9 mouse cellular contexts compared by ENCODE assay signal in genomic region chr7:141293852-141294471, GRCm38 (mm10). TPM values are rescaled to one million over a fixed set of nuclear protein-coding genes. Genes with fewer than 3 reads are reported as not detected.
DNase-seq lines count a peak whose midpoint lies in the region; ATAC-seq and TF ChIP-seq lines count a peak whose summit lies in the region.
"Had no signal": no experiment of that assay in that cellular context is flagged by ENCODE, and none has a peak within 500 bp of the region (broad histone marks: within the 10 kb centered on the region; RNA-seq: fewer than 3 reads in every experiment).

No protein-coding gene starts in this region.

- H3K27me3 ChIP-seq in kidney, embryonic 16.5 days (ENCODE audit: insufficient read depth, low read length), result peaks cover 47% of the 10 kb centered on the region
- peaks cover 54% of the 10 kb centered on the region for H3K27me3 ChIP-seq in heart, postnatal 0 days (ENCODE audit: control insufficient read depth, insufficient read depth, low read length)
- H3K27me3 ChIP-seq in liver, embryonic 13.5 days, result peaks cover 73% of the 10 kb centered on the region
- H3K27me3 ChIP-seq in neural tube, embryonic 12.5 days (replicated peaks), result peaks cover 59% of the 10 kb centered on the region

- no peak for TF ChIP-seq CTCF in heart, postnatal 0 days (IDR thresholded peaks at IDR 0.05; ENCODE audit: low read depth)

- peak; percentile 53; the same call in 1 of the 2 replicates for ATAC-seq in kidney, embryonic 16.5 days (ENCODE audit: low FRiP score, low TSS enrichment)
- ATAC-seq in heart, postnatal 0 days (ENCODE audit: insufficient read depth, low read depth), result no peak
- no peak for ATAC-seq in liver, embryonic 13.5 days (ENCODE audit: low read depth)
- ATAC-seq in neural tube, embryonic 12.5 days (ENCODE audit: low FRiP score, low read depth), result peak; percentile 42; the same call in 1 of the 2 replicates
- no peak for ATAC-seq in inflammation-experienced regulatory T-cells, adult 6 months

- H3K36me3 ChIP-seq in kidney, embryonic 16.5 days (ENCODE audit: insufficient read depth, low read length), result no peaks in the 10 kb centered on the region; the same call in 1 of the 2 replicates
- H3K36me3 ChIP-seq in heart, postnatal 0 days (replicated peaks; ENCODE audit: control insufficient read depth, insufficient read depth, low read length), result peaks cover 11% of the 10 kb centered on the region
- peaks cover 12% of the 10 kb centered on the region for H3K36me3 ChIP-seq in liver, embryonic 13.5 days
- H3K36me3 ChIP-seq in neural tube, embryonic 12.5 days, result peaks cover 14% of the 10 kb centered on the region

- H3K4me1 ChIP-seq in kidney, embryonic 16.5 days (ENCODE audit: insufficient read depth, low read length), result peaks cover 15% of the 10 kb centered on the region
- peaks cover 15% of the 10 kb centered on the region for H3K4me1 ChIP-seq in heart, postnatal 0 days (ENCODE audit: control insufficient read depth, insufficient read depth)
- H3K4me1 ChIP-seq in liver, embryonic 13.5 days (replicated peaks), result peaks cover 29% of the 10 kb centered on the region
- H3K4me1 ChIP-seq in neural tube, embryonic 12.5 days, result peaks cover 31% of the 10 kb centered on the region

- no peak for DNase-seq in kidney, adult 9 months
- peak; percentile 72 for DNase-seq in embryo, embryonic 10 days (ENCODE audit: low spot score)
- no peak for DNase-seq in heart, postnatal 0 days (ENCODE audit: low spot score)
- no peak for DNase-seq in liver, embryonic 13.5 days
- DNase-seq in layer of hippocampus, postnatal 14 days (ENCODE audit: low spot score in 2 of 2), result no peak

- no peaks in the 10 kb centered on the region for H3K9me3 ChIP-seq in kidney, embryonic 16.5 days (ENCODE audit: low read length)
- no peaks in the 10 kb centered on the region for H3K9me3 ChIP-seq in heart, postnatal 0 days (replicated peaks; ENCODE audit: control insufficient read depth, low read length)
- no peaks in the 10 kb centered on the region for H3K9me3 ChIP-seq in liver, embryonic 13.5 days (replicated peaks)
- no peaks in the 10 kb centered on the region for H3K9me3 ChIP-seq in neural tube, embryonic 12.5 days

- peak overlapping the region; percentile 60 for H3K9ac ChIP-seq in kidney, embryonic 16.5 days (replicated peaks; ENCODE audit: low read length)
- H3K9ac ChIP-seq in heart, postnatal 0 days (replicated peaks; ENCODE audit: low read depth, low read length), result no peak overlapping the region; the same call in 1 of the 2 replicates
- H3K9ac ChIP-seq in liver, embryonic 13.5 days, result 0 out of 2 replicates have a peak overlapping the region, but pooled peaks have one; percentile 27
- H3K9ac ChIP-seq in neural tube, embryonic 12.5 days, result peak overlapping the region; percentile 38; the same call in 1 of the 2 replicates

- no peak overlapping the region for H3K27ac ChIP-seq in kidney, embryonic 16.5 days (ENCODE audit: low read length)
- no peak overlapping the region for H3K27ac ChIP-seq in heart, postnatal 0 days (ENCODE audit: low read depth)
- H3K27ac ChIP-seq in liver, embryonic 13.5 days, result no peak overlapping the region
- no peak overlapping the region for H3K27ac ChIP-seq in neural tube, embryonic 12.5 days

- peak overlapping the region; percentile 46 for H3K4me3 ChIP-seq in kidney, embryonic 16.5 days (ENCODE audit: low read length)
- H3K4me3 ChIP-seq in heart, postnatal 0 days (ENCODE audit: low read depth, low read length), result peak overlapping the region; percentile 43
- H3K4me3 ChIP-seq in liver, embryonic 13.5 days (replicated peaks), result peak overlapping the region; percentile 40
- peak overlapping the region; percentile 29 for H3K4me3 ChIP-seq in neural tube, embryonic 12.5 days

- WGBS in kidney, embryonic 16.5 days, result under 1% methylated on average over 53 of the region's 53 CpGs
- WGBS in heart, postnatal 0 days, result under 1% methylated on average over 52 of the region's 53 CpGs
- 3% methylated on average over 53 of the region's 53 CpGs for WGBS in liver, embryonic 13.5 days (ENCODE audit: insufficient replicate concordance)
- WGBS in neural tube, embryonic 12.5 days, result under 1% methylated on average over 53 of the region's 53 CpGs

- H3K4me2 ChIP-seq in kidney, embryonic 16.5 days (replicated peaks; ENCODE audit: low read depth, low read length), result peak overlapping the region; percentile 70
- peak overlapping the region; percentile 64 for H3K4me2 ChIP-seq in heart, postnatal 0 days (ENCODE audit: low read depth, low read length)
- peak overlapping the region; percentile 48 for H3K4me2 ChIP-seq in liver, embryonic 13.5 days
- peak overlapping the region; percentile 68 for H3K4me2 ChIP-seq in neural tube, embryonic 12.5 days (replicated peaks)

- TF ChIP-seq EP300 in heart, postnatal 0 days (IDR thresholded peaks at IDR 0.05; ENCODE audit: low read depth), result no peak

RNA-seq across cellular contexts. Expression of gene Drd4, which starts 2.2 kb away (rescaled TPM):
- polyA plus RNA-seq in kidney, embryonic 16.5 days (2015; fragmentation: Nextera tagmentation; extraction: Ambion mirVana), result 1.3 and 1.5 TPM in 2 replicates
- not detected in 2 replicates for total RNA-seq in heart, postnatal 0 days (2014; rRNA removed; ENCODE audit: low replicate concordance)
- 0.07 TPM in 1 of 2 replicates, not detected in the other for polyA plus RNA-seq in heart, postnatal 0 days (2015; fragmentation: Nextera tagmentation; extraction: Ambion mirVana)
- polyA plus RNA-seq in liver, embryonic 13.5 days (2015; fragmentation: Nextera tagmentation; extraction: Ambion mirVana), result 0.03 TPM in 1 of 2 replicates, not detected in the other
- polyA plus RNA-seq in neural tube, embryonic 12.5 days (2016; fragmentation: Nextera tagmentation; extraction: Ambion mirVana), result 0.82 and 0.94 TPM in 2 replicates
- under 1 TPM; 0.31 to 0.32 TPM for total RNA-seq in layer of hippocampus, postnatal 14 days (2021)
- not detected for polyA plus RNA-seq in inflammation-experienced regulatory T-cells, adult 6 months (2017; shearing (Covaris generic))

RNA-seq across cellular contexts. Expression of gene Sct, which starts 15.0 kb away (rescaled TPM):
- 45.2 and 47.1 TPM in 2 replicates for polyA plus RNA-seq in kidney, embryonic 16.5 days (2015; fragmentation: Nextera tagmentation; extraction: Ambion mirVana)
- not detected in 2 replicates for total RNA-seq in heart, postnatal 0 days (2014; rRNA removed; ENCODE audit: low replicate concordance)
- 1.0 and 1.6 TPM in 2 replicates for polyA plus RNA-seq in heart, postnatal 0 days (2015; fragmentation: Nextera tagmentation; extraction: Ambion mirVana)
- polyA plus RNA-seq in liver, embryonic 13.5 days (2015; fragmentation: Nextera tagmentation; extraction: Ambion mirVana), result 0.22 TPM in 1 of 2 replicates, not detected in the other
- polyA plus RNA-seq in neural tube, embryonic 12.5 days (2016; fragmentation: Nextera tagmentation; extraction: Ambion mirVana), result 4.5 and 7.1 TPM in 2 replicates
- not detected for total RNA-seq in layer of hippocampus, postnatal 14 days (2021)
- polyA plus RNA-seq in inflammation-experienced regulatory T-cells, adult 6 months (2017; shearing (Covaris generic)), result not detected
- total RNA-seq: adrenal gland, adult 18-20 months had no signal

RNA-seq across cellular contexts. Expression of gene Cdhr5, which starts 17.4 kb away (rescaled TPM):
- polyA plus RNA-seq in kidney, embryonic 16.5 days (2015; fragmentation: Nextera tagmentation; extraction: Ambion mirVana), result 15.4 and 16.3 TPM in 2 replicates
- not detected in 2 replicates for total RNA-seq in heart, postnatal 0 days (2014; rRNA removed; ENCODE audit: low replicate concordance)
- polyA plus RNA-seq in heart, postnatal 0 days (2015; fragmentation: Nextera tagmentation; extraction: Ambion mirVana), result not detected in 2 replicates
- polyA plus RNA-seq in liver, embryonic 13.5 days (2015; fragmentation: Nextera tagmentation; extraction: Ambion mirVana), result 0.10 and 0.32 TPM in 2 replicates
- not detected in 2 replicates for polyA plus RNA-seq in neural tube, embryonic 12.5 days (2016; fragmentation: Nextera tagmentation; extraction: Ambion mirVana)
- total RNA-seq in layer of hippocampus, postnatal 14 days (2021), result not detected
- polyA plus RNA-seq in inflammation-experienced regulatory T-cells, adult 6 months (2017; shearing (Covaris generic)), result not detected

RNA-seq across cellular contexts. Expression of gene Irf7, which starts 27.7 kb away (rescaled TPM):
- 3.2 and 6.0 TPM in 2 replicates for polyA plus RNA-seq in kidney, embryonic 16.5 days (2015; fragmentation: Nextera tagmentation; extraction: Ambion mirVana)
- 10.0 and 18.8 TPM in 2 replicates for total RNA-seq in heart, postnatal 0 days (2014; rRNA removed; ENCODE audit: low replicate concordance)
- polyA plus RNA-seq in heart, postnatal 0 days (2015; fragmentation: Nextera tagmentation; extraction: Ambion mirVana), result 6.2 and 7.5 TPM in 2 replicates
- polyA plus RNA-seq in liver, embryonic 13.5 days (2015; fragmentation: Nextera tagmentation; extraction: Ambion mirVana), result 6.3 and 6.4 TPM in 2 replicates
- polyA plus RNA-seq in neural tube, embryonic 12.5 days (2016; fragmentation: Nextera tagmentation; extraction: Ambion mirVana), result 1.0 and 1.7 TPM in 2 replicates
- total RNA-seq in layer of hippocampus, postnatal 14 days (2021), result 1 to 10 TPM in 1 of 2 experiments, under 1 TPM in 1; 0.46 to 1.3 TPM
- polyA plus RNA-seq in inflammation-experienced regulatory T-cells, adult 6 months (2017; shearing (Covaris generic)), result 100 to 1,000 TPM in 2 of 3 experiments, 10 to 100 TPM in 1; 95.5 to 112 (median 100) TPM

RNA-seq across cellular contexts. Expression of gene Deaf1, which starts 33.5 kb away (rescaled TPM):
- polyA plus RNA-seq in kidney, embryonic 16.5 days (2015; fragmentation: Nextera tagmentation; extraction: Ambion mirVana), result 77.4 and 87.5 TPM in 2 replicates
- total RNA-seq in heart, postnatal 0 days (2014; rRNA removed; ENCODE audit: low replicate concordance), result 26.4 and 30.6 TPM in 2 replicates
- 21.2 and 22.0 TPM in 2 replicates for polyA plus RNA-seq in heart, postnatal 0 days (2015; fragmentation: Nextera tagmentation; extraction: Ambion mirVana)
- polyA plus RNA-seq in liver, embryonic 13.5 days (2015; fragmentation: Nextera tagmentation; extraction: Ambion mirVana), result 16.3 and 17.1 TPM in 2 replicates
- 98.9 and 108 TPM in 2 replicates for polyA plus RNA-seq in neural tube, embryonic 12.5 days (2016; fragmentation: Nextera tagmentation; extraction: Ambion mirVana)
- total RNA-seq in layer of hippocampus, postnatal 14 days (2021), result 100 to 1,000 TPM; 180 to 199 TPM
- polyA plus RNA-seq in inflammation-experienced regulatory T-cells, adult 6 months (2017; shearing (Covaris generic)), result 10 to 100 TPM; 17.6 to 37.9 (median 34.6) TPM

Comparison
In these comparisons a context has a peak if more than half of its experiments do, and no peak if none do; other contexts are left out.
1. ATAC-seq: peak in kidney, embryonic 16.5 days (single experiment) and neural tube, embryonic 12.5 days (single experiment); none in heart, postnatal 0 days (single experiment), liver, embryonic 13.5 days (single experiment) and inflammation-experienced regulatory T-cells, adult 6 months (single experiment).
2. RNA of gene Cdhr5, which starts 17.4 kb away (polyA plus RNA-seq): 15.4 to 16.3 TPM in kidney, embryonic 16.5 days; 0.10 to 0.32 TPM in liver, embryonic 13.5 days, not detected in neural tube, embryonic 12.5 days, not detected in heart, postnatal 0 days and not detected in inflammation-experienced regulatory T-cells, adult 6 months; every median in the first group is over 10 times any median in the second.
3. Peak in every context shown above with its lines, with median percentiles within 50 percentile points of each other: H3K4me2 ChIP-seq and H3K4me3 ChIP-seq.